Mouse (Mus musculus) common myeloid progenitor, adult 5-6 weeks (primary cell): ENCODE data around the gene B4galt7. TPM values are rescaled to one million over a fixed set of nuclear protein-coding genes. Genes with fewer than 3 reads are reported as not detected.
"Not testable (repeated sequence)": the region's sequence is repeated elsewhere in the genome, so short reads cannot be mapped to it uniquely, and the experiment has no call there.

Experiments
- ATAC-seq: replicated peaks from 2 replicates; pipeline ENCODE4 v1.8.0; 2016; ENCODE audit warnings: low read depth, mild to moderate bottlenecking, moderate TSS enrichment, inconsistent platforms; ENCODE audit not compliant: poor library complexity, severe bottlenecking
- total RNA-seq: library from RNA; stranded (forward); fragments of 200-1000, 187-1606 nt; gene quantifications from 2 replicates; pipeline ENCODE4 v1.2.3, GENCODE M21; 2017

Gene B4galt7
- total RNA-seq, 1 experiment from 2014 or later, result 14.2 TPM

- 0 out of 2 replicates have a peak, but pooled peaks have one; percentile 11 for ATAC-seq
Measured at GRCm38 (mm10) chr13:55593254-55593747, 6.4 kb upstream of the B4galt7 start.

GRCm38 (mm10) chr13:55595375-55595774, 4.3 kb upstream of the B4galt7 start:
- no peak for ATAC-seq

DNA sequence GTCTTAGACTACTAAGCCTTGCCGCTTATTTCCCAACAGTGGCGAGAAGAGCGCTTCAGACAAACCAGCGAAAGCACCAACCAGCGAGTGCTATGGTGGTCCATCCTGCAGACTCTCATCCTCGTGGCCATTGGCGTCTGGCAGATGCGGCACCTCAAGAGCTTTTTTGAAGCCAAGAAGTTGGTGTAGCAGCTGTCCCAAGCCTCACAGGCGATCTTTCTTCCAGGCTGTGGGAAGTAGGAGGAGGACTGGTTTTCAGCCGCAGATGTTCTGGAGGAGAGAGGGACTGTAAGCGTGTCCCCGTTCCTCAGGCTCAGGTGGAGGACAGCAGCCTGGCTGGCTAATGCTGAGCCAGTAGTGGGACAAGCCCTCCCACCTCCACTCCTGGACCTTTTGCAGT, 2.9 kb upstream of the B4galt7 start:
- no peak for ATAC-seq

DNA sequence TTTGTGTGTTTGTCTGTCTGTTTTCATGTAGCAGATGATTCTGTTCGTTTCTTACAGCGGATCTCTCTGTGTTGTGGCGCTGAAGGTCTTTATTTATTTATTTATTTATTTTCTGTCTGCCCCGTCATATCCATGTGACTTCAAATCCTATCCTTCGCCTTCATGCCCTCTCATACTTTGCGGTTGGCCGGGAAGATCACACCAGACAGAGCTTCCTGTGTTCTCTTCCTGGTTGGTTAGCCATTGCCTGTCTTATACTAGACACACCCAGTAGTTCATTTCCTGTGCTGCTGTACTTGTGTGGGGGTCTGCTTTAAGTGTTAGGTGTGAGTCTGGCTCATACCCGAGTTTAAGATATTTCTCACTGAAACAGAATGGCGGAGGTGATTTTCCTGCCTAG, 961 bp downstream of the B4galt7 start:
- ATAC-seq, result peak; percentile 85

DNA sequence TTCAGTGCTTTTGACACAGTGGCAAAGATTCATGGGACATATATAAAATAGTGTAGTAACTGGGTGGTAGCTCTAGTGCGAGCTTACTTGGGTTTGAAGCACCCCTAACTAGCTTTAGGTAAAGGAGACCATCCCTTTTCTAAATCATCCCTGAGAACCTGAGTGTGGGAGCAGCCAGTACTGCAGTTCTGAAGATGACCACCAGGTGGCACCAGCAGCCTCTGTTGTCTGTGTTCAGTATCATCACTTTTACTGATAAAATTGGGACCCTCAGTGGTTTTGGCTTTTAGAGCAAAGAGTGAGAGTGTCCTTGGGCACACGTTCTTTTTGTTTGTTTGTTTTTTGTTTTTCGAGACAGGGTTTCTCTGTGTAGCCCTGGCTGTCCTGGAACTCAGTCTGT, 1.9 kb downstream of the B4galt7 start:
- peak; percentile 46 for ATAC-seq

GRCm38 (mm10) chr13:55604606-55605005, 4.9 kb downstream of the B4galt7 start:
- no peak for ATAC-seq

- no peak for ATAC-seq
Measured at GRCm38 (mm10) chr13:55606899-55607623, 7.4 kb downstream of the B4galt7 start.

GRCm38 (mm10) chr13:55607624-55608006, 7.9 kb downstream of the B4galt7 start:
- ATAC-seq, result no peak

DNA sequence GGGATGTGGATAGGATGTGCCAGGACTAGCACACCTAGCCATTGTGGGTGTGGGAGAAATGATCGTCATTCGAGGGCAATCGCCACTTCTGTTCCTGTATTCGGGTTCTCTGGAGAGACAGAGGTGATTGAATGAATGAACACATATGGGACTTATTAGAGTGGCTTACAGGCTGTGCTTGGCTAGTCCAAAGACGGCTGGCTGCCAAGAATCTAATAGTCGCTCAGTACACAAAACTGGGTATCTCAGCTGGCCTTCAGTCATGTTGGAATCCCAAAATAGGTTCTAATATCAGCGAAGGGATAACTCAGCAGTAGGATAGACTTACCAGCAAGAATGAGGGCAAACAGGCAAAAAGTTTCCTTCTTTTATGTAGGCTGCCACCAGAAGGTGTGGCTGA, 12.3 kb downstream of the B4galt7 start:
- no peak for ATAC-seq

DNA sequence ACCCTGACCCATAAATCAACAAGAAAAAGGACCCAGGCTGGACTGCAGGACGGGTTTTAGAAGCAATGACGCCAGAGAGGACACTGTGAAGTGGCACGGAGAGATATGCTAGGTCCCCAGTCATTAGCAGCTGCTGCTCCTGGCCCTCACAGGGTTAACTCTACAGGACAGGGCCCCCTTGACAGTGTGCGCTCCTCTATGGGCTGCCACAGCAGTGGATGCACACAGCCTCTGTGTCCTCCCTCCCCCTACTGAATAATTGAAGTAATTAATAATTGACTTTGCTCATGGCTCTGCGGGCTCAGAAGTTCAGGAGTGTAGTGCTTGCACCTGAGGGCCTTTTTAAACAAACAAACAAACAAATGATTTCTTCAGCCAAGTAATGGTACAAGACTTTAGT, 13.8 kb downstream of the B4galt7 start:
- ATAC-seq, result no peak

DNA sequence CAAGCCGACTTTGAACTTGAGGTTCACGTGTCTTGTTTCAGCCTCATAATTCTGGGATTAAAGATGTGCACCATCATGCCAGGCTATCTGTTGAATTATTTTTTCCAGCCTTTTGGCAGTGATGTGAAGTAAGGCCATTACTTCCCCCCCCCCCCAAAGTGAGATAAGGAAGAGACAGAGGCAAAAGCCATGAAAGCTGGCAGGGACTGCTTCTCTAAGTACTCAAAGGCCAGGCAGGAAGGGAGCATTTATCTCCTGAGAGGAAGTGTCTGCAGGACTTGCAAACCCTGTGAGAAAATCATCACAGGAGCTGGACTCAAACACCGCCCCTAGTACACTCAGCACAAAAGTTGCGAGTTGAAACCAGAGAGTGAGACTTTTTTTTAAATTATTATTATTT, 19.6 kb downstream of the B4galt7 start:
- ATAC-seq, result no peak

GRCm38 (mm10) chr13:55620275-55620674, 20.6 kb downstream of the B4galt7 start:
- no peak for ATAC-seq

DNA sequence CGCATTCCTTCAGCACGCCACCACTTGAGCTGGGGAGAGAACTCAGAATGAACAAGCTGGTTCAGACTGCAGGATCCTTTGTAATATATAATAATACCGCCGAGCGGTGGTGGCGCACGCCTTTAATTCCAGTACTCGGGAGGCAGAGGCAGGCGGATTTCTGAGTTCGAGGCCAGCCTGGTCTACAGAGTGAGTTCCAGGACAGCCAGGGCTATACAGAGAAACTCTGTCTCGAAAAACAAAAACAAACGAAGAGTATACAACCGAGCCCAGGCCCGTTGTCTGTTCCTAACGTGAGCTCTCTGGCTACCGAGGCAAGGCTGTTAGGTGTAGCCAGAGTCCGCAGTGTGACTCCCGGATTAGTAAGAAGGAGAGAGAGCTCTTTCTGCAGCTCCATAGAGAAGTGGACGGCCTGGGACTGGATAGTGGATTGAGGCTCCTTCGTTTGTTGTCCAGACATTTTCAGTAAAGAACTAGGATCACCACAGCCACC, 22.5 kb downstream of the B4galt7 start:
- ATAC-seq, result not testable (repeated sequence)

- peak; percentile 96 for ATAC-seq
Measured at GRCm38 (mm10) chr13:55622649-55623541, 23.2 kb downstream of the B4galt7 start, which contains the start of gene Caml. Gene Caml (plus strand): TSS chr13:55623005.

- peak; percentile 99 for ATAC-seq
Measured at GRCm38 (mm10) chr13:55634639-55635127, 35.0 kb downstream of the B4galt7 start, which contains the start of gene Ddx46. Gene Ddx46 (plus strand): TSS chr13:55635027.

DNA sequence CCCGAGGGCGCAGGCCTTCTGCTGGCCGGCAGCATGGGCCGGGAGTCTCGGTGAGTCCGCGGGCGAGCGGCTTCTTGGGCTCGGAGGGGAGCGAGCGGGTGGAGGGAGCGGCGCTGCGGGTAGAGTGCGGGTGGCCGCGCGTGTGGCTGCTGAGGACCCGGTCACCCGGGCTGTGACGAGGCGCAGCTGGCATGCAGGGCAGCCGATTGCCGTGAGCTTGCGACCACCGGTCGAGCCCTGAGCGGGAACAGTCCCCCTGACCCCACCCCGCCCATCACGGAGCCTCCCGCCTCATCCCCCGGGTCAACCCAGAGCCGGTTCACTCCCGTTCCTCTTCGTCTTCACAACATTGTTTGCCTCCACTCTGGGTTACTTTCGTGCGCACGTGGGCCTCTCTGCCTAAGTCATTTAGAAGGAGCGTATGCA, 35.5 kb downstream of the B4galt7 start:
- ATAC-seq, result no peak; the same call in 1 of the 2 replicates

DNA sequence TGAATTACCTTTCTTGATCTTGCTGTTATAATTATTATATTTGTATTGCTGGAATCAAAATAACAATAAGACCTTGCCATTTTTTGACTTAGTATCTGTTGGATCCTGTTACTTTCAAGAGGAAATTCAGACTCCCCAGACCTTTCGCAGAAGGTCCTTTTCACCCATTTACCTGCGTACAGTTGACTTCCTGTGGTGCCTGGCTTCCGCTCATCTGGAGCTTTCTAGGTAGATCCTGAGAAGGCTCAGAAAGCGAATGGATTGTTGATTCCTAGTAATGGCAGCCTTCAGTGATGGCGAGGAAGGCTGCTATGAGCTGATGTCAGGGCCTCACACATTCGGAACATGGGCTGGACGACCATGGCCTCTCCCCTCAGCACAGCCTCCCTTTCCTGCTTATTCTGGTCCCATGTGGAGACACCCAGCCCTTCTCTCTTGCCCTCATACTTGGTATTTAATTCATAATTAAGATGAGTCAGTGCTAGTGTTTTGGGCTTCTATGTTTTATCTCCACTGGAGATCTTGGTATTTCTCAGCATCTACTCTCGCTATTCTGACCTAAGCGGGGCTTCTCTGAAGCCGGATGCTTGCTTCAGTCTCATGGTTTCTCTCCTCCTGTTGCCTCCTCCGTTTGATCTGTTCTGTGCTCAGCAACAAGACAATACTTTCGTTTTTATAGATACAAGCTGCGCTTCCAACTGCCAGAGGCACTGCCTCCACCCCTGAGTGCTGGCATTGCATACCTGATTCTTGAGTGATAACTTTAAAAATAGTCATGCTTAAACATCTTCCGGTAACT, 36.7 kb downstream of the B4galt7 start:
- no peak for ATAC-seq

DNA sequence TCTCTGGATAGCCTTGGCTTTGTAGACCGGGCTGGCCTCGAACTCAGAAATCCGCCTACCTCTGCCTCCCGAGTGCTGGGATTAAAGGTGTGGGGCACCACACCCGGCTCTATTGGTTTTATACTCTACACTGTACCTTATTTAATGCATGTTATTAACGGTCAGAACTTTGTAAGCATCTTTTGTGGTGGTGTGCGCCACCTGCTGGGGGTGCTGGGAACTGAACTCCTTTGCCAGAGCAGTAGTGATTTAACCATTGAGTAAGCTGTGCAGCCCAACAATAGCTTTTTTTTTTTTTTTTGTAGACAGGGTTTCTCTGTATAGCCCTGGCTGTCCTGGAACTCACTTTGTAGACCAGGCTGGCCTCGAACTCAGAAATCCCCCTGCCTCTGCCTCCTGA, 40.8 kb downstream of the B4galt7 start:
- peak; percentile 88 for ATAC-seq

DNA sequence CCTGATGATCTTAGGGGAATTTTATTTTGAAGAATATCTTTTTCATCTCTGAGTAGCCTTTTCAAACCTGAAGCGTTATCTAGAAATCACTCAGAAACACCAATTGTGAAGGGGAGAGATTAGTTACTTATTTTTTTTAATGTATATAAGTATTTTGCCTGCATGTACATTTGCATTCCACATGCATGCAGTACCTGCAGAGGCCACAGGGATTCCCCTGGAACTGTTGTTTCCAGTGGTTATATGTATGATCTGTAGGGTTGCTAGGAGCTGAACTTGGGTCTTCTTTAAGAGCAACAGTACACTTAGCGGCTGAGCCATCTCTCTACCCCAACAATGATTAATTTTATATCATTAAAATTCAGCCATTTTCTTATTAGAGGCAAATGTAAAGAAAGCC, 44.8 kb downstream of the B4galt7 start:
- peak; percentile 76 for ATAC-seq

DNA sequence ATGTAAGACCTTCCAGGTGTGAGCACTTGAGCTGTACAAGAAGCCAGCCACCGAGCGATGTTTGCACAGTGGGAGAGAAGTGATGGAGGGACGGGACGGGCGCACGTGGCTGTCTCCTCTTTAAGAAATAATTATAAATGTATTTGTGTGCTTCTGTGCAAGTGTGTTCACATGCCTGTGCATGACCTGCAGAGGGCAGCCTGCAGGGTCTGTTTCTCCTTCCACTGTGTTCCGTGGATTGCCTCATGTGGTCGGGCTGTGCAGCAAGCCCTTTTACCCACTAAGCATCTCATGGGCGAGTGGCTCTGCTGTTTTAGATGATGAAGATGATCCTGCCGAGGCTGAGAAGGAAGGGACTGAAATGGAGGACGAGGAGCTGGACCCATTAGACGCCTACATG, 50.4 kb downstream of the B4galt7 start:
- no peak for ATAC-seq
